Mouse (Mus musculus) liver, adult 2 months (tissue): ENCODE results near the gene Dazap2.

Source experiments
- CTCF ChIP-seq: fragments of 200-500 bp; IDR thresholded peaks from 2 replicates; pipeline ENCODE4 v1.5.1; 2011; ENCODE audit warnings: low read depth, low read length, control low read depth
- POLR2A ChIP-seq: fragments of 200-500 bp; IDR thresholded peaks from 2 replicates; pipeline ENCODE4 v1.6.1; 2011; ENCODE audit warnings: low read length, control low read depth; ENCODE audit not compliant: insufficient read depth; ENCODE audit errors: extremely low read depth

DNA sequence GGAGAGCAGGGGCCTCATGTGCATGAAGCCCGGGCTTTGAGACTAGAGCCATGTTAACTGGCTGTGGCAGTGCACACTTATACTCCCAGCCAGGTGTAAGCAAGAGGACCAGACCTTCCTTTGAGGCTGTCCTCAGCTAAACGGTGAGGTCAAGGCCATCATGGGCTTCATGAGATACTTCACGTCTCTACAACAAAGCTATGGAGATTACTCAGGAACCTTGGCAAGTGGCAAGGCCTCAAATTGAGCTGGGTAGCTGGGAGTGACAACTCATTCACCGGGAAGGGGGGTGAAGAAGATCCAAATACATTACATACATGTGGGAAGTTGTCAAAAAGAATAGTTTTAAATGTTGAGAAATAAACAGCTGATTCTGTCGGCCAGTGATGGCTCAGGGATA lies 45.7 kb downstream of the Dazap2 start:
- TF ChIP-seq CTCF (no peak), POLR2A (no peak)
